Mouse (Mus musculus) intestine, embryonic 14.5 days (tissue): ENCODE measurements around the gene Nit1. TPM values are rescaled to one million over a fixed set of nuclear protein-coding genes. Genes with fewer than 3 reads are reported as not detected.
"Not testable (repeated sequence)": the region's sequence is repeated elsewhere in the genome, so short reads cannot be mapped to it uniquely, and the experiment has no call there.

Source experiments
- ATAC-seq: fragments of 200-750 bp; cut with Nextera tagmentation; replicated peaks from 2 replicates; pipeline ENCODE4 v1.8.0; 2017; ENCODE audit warnings: low read depth, moderate number of reproducible peaks, moderate TSS enrichment, moderate library complexity; ENCODE audit not compliant: low FRiP score, low TSS enrichment
- DNase-seq: peaks from one replicate; pipeline ENCODE4 v3.0.0-alpha.2; 2018; ENCODE audit warnings: low spot score
- H3K27ac ChIP-seq: fragments of 300-500 bp; sonication (generic); 2 replicates; pipeline ENCODE4 v1.5.1; 2014; ENCODE audit warnings: low read depth, mild to moderate bottlenecking, control low read depth
- H3K27me3 ChIP-seq: fragments of 300-500 bp; sonication (generic); replicated peaks from 2 replicates; pipeline ENCODE4 v1.6.1; 2014; ENCODE audit warnings: low read length, control low read depth; ENCODE audit not compliant: control insufficient read depth, insufficient read depth
- H3K36me3 ChIP-seq: fragments of 300-500 bp; sonication (generic); 2 replicates; pipeline ENCODE4 v1.6.1; 2014; ENCODE audit warnings: low read length, control low read depth; ENCODE audit not compliant: control insufficient read depth, insufficient read depth
- H3K4me1 ChIP-seq: fragments of 300-500 bp; sonication (generic); replicated peaks from 2 replicates; pipeline ENCODE4 v1.6.1; 2014; ENCODE audit warnings: low read length, control low read depth, mixed read lengths; ENCODE audit not compliant: control insufficient read depth, insufficient read depth
- H3K4me2 ChIP-seq: fragments of 300-500 bp; sonication (generic); 2 replicates; pipeline ENCODE4 v1.6.1; 2014; ENCODE audit warnings: low read length
- H3K4me3 ChIP-seq: fragments of 300-500 bp; sonication (generic); 2 replicates; pipeline ENCODE4 v1.5.1; 2014; ENCODE audit warnings: low read depth, low read length, control low read depth, mixed read lengths
- H3K9ac ChIP-seq: fragments of 300-500 bp; sonication (generic); 2 replicates; pipeline ENCODE4 v1.6.1; 2014; ENCODE audit warnings: mild to moderate bottlenecking, low read length
- H3K9me3 ChIP-seq: fragments of 300-500 bp; sonication (generic); 2 replicates; pipeline ENCODE4 v1.6.1; 2016; ENCODE audit warnings: low read length, control low read depth; ENCODE audit not compliant: control insufficient read depth
- WGBS: fragments of 180-500 bp; shearing (Covaris S2); extraction: QIAGEN DNeasy Blood & Tissue Kit; methylation state at CpG from one replicate; pipeline ENCODE4 v1.1.7; 2014; 5-methylcytosine and 5-hydroxymethylcytosine counted together
- polyA plus RNA-seq: library from polyadenylated mRNA; unstranded; fragments of >200 nt; fragmentation: Nextera tagmentation; extraction: Ambion mirVana; gene quantifications from 2 replicates; pipeline ENCODE4 v1.2.1, GENCODE M21; 2014

The Nit1 gene
- polyA plus RNA-seq, 1 experiment from 2014 or later = 31.1 TPM

DNA sequence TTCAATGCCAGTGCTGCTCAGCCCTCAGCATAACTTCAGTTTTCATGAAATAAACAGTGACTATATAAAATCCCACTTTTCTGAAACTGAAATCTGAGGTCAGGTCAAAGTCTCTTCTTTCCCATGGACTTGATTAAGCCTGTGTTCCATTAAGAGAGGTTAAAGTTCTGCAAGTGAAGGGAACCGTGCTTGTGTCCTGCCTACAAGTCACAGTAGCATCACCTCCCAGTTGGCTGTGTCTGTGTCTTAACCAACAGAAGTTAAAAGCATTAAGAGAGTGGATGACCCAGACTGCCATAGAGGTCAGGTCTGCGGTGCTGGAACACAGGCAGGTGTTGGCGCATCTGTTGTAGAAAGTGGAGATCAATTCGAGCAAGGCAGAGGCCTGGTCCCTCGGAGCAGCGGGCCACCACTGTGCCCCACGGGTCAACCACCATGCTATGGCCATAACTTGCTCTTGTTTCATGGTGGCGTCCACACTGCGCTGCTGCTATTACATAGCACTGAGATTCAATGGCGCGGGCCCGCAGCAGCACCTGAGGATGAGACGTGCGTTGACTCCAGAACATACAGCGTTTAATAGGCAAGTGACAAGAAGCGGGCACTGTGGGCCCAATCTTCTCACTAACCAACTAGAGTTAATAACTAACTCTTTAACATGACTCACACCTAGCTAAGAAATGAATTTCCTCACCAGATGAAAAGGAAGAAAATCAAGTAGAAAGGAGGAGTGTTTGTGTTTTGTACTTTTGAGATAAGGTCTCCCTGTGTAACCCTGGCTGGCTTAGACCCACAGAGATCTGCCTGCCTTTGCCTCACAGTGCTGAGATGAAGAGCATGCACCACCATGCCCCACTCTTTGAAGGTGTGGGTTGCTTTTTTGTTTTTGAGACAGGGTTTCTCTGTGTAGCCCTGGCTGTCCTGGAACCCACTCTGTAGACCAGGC, 2.9 kb downstream of the Nit1 start:
- 91% methylated on average over 16 of the region's 16 CpGs for whole genome bisulfite sequencing
- Histone ChIP-seq H3K27ac (no peak overlapping the region), H3K36me3 (peaks cover 64% of the 10 kb centered on the region), H3K4me2 (no peak overlapping the region), H3K9ac (no peak overlapping the region), H3K4me1 (peaks cover 11% of the 10 kb centered on the region), H3K4me3 (no peak overlapping the region), H3K27me3 (no peaks in the 10 kb centered on the region), H3K9me3 (no peaks in the 10 kb centered on the region)
- ATAC-seq (no peak), DNase-seq (no peak)

DNA sequence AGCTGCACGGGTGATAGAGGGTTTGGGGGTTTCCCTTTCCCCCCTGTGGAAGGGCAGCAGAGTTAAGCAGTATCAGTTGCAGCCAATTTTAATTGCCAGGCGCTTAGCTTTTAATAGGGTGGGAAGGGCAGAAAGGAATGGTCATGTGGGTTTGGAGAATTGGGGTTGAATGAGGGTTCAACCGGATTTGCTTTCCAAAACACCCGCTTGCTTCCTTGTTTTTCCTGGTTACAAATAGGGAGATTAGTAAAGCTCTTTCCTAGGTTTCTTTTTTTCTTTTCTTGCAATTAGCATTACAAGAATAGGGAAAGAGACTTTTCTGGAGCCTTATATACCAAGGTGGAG, 15.3 kb downstream of the Nit1 start:
- H3K4me3 ChIP-seq = peak overlapping the region; percentile 76
- peak overlapping the region; percentile 99 for H3K27ac ChIP-seq
- ATAC-seq (no peak), DNase-seq (no peak)
- H3K4me2 ChIP-seq = peak overlapping the region; percentile 89
- 0% methylated on average over 4 of the region's 4 CpGs for WGBS
- peaks cover 17% of the 10 kb centered on the region for H3K36me3 ChIP-seq
- H3K9me3 ChIP-seq = no peaks in the 10 kb centered on the region
- H3K4me1 ChIP-seq = peaks cover 19% of the 10 kb centered on the region; the same call in 1 of the 2 replicates
- no peaks in the 10 kb centered on the region for H3K27me3 ChIP-seq
- H3K9ac ChIP-seq = peak overlapping the region; percentile 93

DNA sequence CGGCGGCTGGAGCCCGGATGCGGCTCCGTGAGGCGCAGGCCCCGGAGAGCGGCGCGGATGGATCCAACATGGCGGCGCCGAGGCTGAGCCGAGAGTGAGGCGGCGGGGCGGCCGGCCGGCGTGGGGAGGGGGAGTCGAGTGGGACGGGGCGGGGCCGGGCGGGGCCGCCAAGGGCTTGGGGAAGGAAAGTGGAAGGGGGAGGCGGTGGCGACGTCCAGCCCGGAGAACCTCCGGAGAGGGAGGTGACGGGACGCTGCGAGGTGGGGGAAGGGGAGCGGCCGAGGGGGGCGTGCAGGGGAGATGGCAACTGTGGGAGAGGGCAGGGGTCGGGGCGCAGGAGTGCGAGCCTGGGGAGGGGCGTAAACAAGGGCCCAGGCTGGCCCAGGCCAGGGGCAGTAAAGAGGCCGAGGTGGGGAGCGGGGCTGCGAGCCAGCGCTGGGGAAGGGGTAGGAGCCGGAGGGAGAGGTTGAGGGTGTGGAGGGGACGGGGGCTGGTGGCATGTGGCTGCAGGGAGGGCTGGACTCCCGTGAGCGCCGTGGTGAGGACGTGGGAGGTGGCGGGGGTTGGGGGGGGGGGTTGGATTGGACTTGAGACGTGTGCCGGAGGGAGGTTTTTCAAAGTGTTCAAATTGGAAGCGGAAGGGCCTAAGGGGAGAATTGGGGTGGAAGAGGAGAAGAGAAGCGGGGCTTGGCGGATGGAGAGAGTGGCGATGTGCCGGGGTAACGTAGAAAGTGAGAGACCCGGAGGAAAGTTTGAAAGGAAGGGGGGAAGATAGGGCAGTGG, 15.8 kb downstream of the Nit1 start:
- H3K4me2 ChIP-seq = peak overlapping the region; percentile 89
- peak overlapping the region; percentile 99 for H3K27ac ChIP-seq
- H3K9ac ChIP-seq = peak overlapping the region; percentile 93
- no peaks in the 10 kb centered on the region for H3K9me3 ChIP-seq
- H3K4me1 ChIP-seq = peaks cover 19% of the 10 kb centered on the region; the same call in 1 of the 2 replicates
- peak; percentile 92 for ATAC-seq
- peaks cover 13% of the 10 kb centered on the region for H3K36me3 ChIP-seq
- peak overlapping the region; percentile 76 for H3K4me3 ChIP-seq
- no peaks in the 10 kb centered on the region for H3K27me3 ChIP-seq
- WGBS = 1% methylated on average over 51 of the region's 61 CpGs
- no peak for DNase-seq

DNA sequence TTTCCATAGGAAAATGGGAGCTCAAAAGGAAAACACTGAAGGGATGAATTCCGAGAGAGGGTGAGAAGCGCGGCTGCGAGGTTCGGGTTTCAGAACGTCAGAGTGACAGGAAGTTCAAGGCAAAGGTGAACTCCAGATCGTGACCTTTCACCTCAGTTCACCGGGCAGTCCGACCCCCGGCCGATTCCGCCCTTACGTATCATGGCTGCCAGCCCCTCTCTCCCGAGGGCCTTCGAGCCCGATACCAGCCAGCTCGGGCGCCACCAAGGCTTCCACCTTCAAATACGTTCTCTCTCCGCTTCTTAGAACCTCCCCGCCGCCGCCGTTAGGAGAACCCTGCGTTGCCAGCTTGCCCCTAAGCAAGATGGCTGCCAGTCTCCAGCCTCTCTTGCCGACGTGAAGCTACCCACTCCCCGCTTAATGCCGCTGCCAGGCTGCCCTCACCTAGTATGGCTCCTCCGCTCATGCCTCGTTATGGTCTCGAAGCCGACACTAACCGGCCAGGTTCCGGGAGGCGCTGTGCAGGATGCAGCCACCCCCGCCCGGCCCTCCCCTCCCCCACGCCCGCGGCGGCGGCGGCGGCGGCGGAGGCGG, 16.5 kb downstream of the Nit1 start, which contains the start of gene Dedd:
Gene Dedd (plus strand): TSS at position 307 of the 594 bp plus-strand sequence.
- H3K27me3 ChIP-seq = no peaks in the 10 kb centered on the region
- no peaks in the 10 kb centered on the region for H3K9me3 ChIP-seq
- H3K9ac ChIP-seq = peak within 1 kb of the TSS; percentile 93
- DNase-seq (peak; percentile 95), ATAC-seq (peak; percentile 91)
- peak within 1 kb of the TSS; percentile 99 for H3K27ac ChIP-seq
- H3K36me3 ChIP-seq = peaks cover 13% of the 10 kb centered on the region
- H3K4me1 ChIP-seq = peaks cover 19% of the 10 kb centered on the region; the same call in 1 of the 2 replicates
- H3K4me2 ChIP-seq = peak within 1 kb of the TSS; percentile 89
- H3K4me3 ChIP-seq = peak within 1 kb of the TSS; percentile 76
- under 1% methylated on average over 48 of the region's 48 CpGs for WGBS

DNA sequence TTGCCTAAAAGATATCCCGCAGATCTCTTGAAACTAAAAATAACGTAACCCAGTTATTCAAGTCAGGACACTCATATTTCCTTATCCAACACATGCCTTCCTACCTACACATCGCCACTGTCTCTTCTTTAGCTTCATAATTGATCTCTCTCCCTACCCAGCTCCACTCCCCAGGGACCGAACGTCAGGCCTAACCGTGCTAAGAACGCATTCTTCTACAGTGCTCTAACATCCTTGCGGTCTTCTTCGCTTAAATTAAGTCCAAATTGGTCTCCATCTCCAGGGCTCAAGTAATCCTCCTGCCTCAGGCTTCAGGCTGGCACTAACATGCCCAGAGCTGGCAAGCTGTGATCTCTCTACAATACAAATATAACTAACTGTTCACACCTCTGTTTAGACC, 17.2 kb downstream of the Nit1 start:
- peak overlapping the region; percentile 89 for H3K4me2 ChIP-seq
- peaks cover 7% of the 10 kb centered on the region for H3K36me3 ChIP-seq
- peak overlapping the region; percentile 93 for H3K9ac ChIP-seq
- peak; percentile 63 for DNase-seq
- H3K27me3 ChIP-seq = no peaks in the 10 kb centered on the region
- no peaks in the 10 kb centered on the region for H3K9me3 ChIP-seq
- no peak for ATAC-seq
- peak overlapping the region; percentile 99 for H3K27ac ChIP-seq
- WGBS = 22% methylated on average over 9 of the region's 9 CpGs
- H3K4me3 ChIP-seq = peak overlapping the region; percentile 76
- H3K4me1 ChIP-seq = peaks cover 19% of the 10 kb centered on the region; the same call in 1 of the 2 replicates

DNA sequence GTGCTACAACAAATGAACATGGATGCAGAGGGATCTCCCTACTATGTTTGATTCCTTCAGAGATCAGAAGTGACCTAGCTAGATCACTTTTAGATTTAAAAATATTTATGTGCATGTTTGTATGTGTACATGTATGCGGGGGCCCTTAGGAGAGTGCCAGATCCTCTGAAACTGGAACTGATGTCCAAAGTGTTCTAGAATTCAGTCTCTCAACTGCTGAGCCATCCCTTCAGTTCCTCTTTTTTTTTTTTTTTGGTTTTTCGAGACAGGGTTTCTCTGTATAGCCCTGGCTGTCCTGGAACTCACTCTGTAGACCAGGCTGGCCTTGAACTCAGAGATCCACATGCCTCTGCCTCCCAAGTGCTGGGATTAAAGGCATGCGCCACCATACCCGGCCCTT, 18.9 kb downstream of the Nit1 start:
- WGBS = 94% methylated on average over 3 of the region's 4 CpGs
- not testable (repeated sequence) for ATAC-seq, DNase-seq

DNA sequence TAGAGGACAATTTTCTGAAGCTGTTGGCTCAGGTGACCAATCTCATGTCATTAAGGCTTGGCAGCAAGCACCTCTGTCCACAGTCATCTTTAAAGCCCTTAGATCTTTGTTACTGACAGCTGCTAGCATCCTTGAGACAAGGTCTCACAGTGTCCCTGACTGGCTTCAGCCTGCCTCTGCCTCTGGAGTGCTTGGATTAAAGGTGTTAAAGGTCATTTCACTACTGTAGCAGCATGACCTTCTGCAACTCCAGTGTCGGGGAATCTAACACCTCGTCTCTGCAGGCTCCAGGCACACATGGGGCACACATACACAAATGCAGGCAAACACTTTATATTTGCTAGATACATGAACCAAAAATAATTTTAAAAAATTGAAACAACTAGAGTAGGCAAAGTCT, 19.9 kb downstream of the Nit1 start:
- WGBS = 84% methylated on average over 2 of the region's 2 CpGs
- H3K4me2 ChIP-seq = no peak overlapping the region
- H3K4me3 ChIP-seq = no peak overlapping the region
- no peaks in the 10 kb centered on the region for H3K27me3 ChIP-seq
- H3K9ac ChIP-seq = no peak overlapping the region
- DNase-seq (no peak), ATAC-seq (no peak)
- H3K36me3 ChIP-seq = no peaks in the 10 kb centered on the region
- H3K4me1 ChIP-seq = peaks cover 13% of the 10 kb centered on the region; the same call in 1 of the 2 replicates
- H3K27ac ChIP-seq = no peak overlapping the region
- no peaks in the 10 kb centered on the region for H3K9me3 ChIP-seq

More for the DNA sequence above, 18.9 kb downstream of the Nit1 start:
- peaks cover 19% of the 10 kb centered on the region; the same call in 1 of the 2 replicates for H3K4me1 ChIP-seq
- not testable (repeated sequence) for H3K27me3 ChIP-seq, H3K4me3 ChIP-seq, H3K27ac ChIP-seq, H3K36me3 ChIP-seq, H3K9ac ChIP-seq, H3K9me3 ChIP-seq, H3K4me2 ChIP-seq

DNA sequence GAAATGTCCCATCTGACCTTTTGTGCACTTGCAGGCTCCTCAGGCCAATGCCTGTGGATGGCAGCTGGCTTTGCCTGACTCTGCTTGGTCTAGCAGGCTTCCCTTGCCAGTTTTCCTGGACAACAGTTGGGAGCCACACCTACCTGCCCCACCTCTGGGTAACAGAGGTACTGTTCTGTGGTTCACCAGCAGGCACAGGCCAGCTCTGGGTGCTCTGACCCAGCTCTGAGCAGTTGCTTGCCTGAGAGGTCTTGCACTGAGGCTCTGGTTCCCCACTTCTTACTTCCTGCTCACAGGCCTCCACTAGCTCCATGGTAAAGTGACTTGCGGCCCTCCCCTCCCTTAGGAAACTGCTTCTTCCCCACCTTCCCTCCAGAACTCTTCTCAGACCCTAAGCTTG, 23.4 kb downstream of the Nit1 start:
- no peak overlapping the region for H3K4me2 ChIP-seq
- DNase-seq = no peak
- H3K27me3 ChIP-seq = no peaks in the 10 kb centered on the region
- WGBS = 67% methylated on average over 1 of the region's 1 CpGs
- H3K4me3 ChIP-seq = no peak overlapping the region
- no peaks in the 10 kb centered on the region for H3K36me3 ChIP-seq
- no peak overlapping the region for H3K9ac ChIP-seq
- H3K9me3 ChIP-seq = no peaks in the 10 kb centered on the region
- no peak; the same call in 1 of the 2 replicates for ATAC-seq
- H3K27ac ChIP-seq = no peak overlapping the region
- no peaks in the 10 kb centered on the region for H3K4me1 ChIP-seq
